ENCODE assay signal across 9 mouse cellular contexts in genomic region chr11:115975083-115975420, GRCm38 (mm10). TPM values are rescaled to one million over a fixed set of nuclear protein-coding genes. Genes with fewer than 3 reads are reported as not detected.
DNase-seq lines count a peak whose midpoint lies in the region; ATAC-seq and TF ChIP-seq lines count a peak whose summit lies in the region.
"Had no signal": no experiment of that assay in that cellular context is flagged by ENCODE, and none has a peak within 500 bp of the region (broad histone marks: within the 10 kb centered on the region; RNA-seq: fewer than 3 reads in every experiment).

No protein-coding gene starts in this region.

- WGBS in kidney, postnatal 0 days = 2% methylated on average over 18 of the region's 18 CpGs
- WGBS in embryonic facial prominence, embryonic 13.5 days = 3% methylated on average over 18 of the region's 18 CpGs
- 4% methylated on average over 18 of the region's 18 CpGs for WGBS in intestine, embryonic 14.5 days

- H3K27me3 ChIP-seq in kidney, postnatal 0 days (ENCODE audit: insufficient read depth, low read length) = 0 out of 2 replicates have a peak, but pooled peaks cover 3% of the 10 kb centered on the region
- H3K27me3 ChIP-seq in embryonic facial prominence, embryonic 13.5 days = peaks cover 50% of the 10 kb centered on the region
- peaks cover 21% of the 10 kb centered on the region for H3K27me3 ChIP-seq in intestine, embryonic 14.5 days (replicated peaks; ENCODE audit: control insufficient read depth, insufficient read depth, low read length)
- H3K27me3 ChIP-seq: Patski had no signal

- no peaks in the 10 kb centered on the region for H3K36me3 ChIP-seq in kidney, postnatal 0 days (ENCODE audit: insufficient read depth, low read length)
- no peaks in the 10 kb centered on the region for H3K36me3 ChIP-seq in embryonic facial prominence, embryonic 13.5 days
- no peaks in the 10 kb centered on the region for H3K36me3 ChIP-seq in intestine, embryonic 14.5 days (ENCODE audit: control insufficient read depth, insufficient read depth, low read length)

- ATAC-seq in kidney, postnatal 0 days (replicated peaks; ENCODE audit: low FRiP score, low read depth) = 0 out of 2 replicates have a peak, but pooled peaks have one; percentile 2
- ATAC-seq in embryonic facial prominence, embryonic 13.5 days (ENCODE audit: insufficient number of reproducible peaks, insufficient read depth, low FRiP score, low TSS enrichment, low read depth) = peak; percentile 34; the same call in 1 of the 2 replicates
- no peak for ATAC-seq in intestine, embryonic 14.5 days (replicated peaks; ENCODE audit: low FRiP score, low TSS enrichment, low read depth)
- ATAC-seq: Patski had no signal

- no peak for TF ChIP-seq CTCF in kidney, postnatal 0 days (IDR thresholded peaks at IDR 0.05; ENCODE audit: low read depth)

- DNase-seq in kidney, postnatal 0 days (ENCODE audit: low spot score) = no peak
- no peak for DNase-seq in kidney, postnatal 10 days
- no peak for DNase-seq in intestine, embryonic 14.5 days (ENCODE audit: low spot score)
- peak; percentile 19 for DNase-seq in neural tube, embryonic 10.5 days (ENCODE audit: extremely low spot score, low spot score)
- DNase-seq in gastrocnemius, adult 8-10 months (ENCODE audit: low spot score in 2 of 2) = no peak
- DNase-seq in right cerebral cortex, postnatal 25 days = no peak
- DNase-seq in adrenal gland, postnatal 4 days (ENCODE audit: low spot score in 2 of 2) = no peak

- peak overlapping the region; percentile 71 for H3K4me2 ChIP-seq in kidney, postnatal 0 days (ENCODE audit: low read length)
- peak overlapping the region; percentile 74 for H3K4me2 ChIP-seq in embryonic facial prominence, embryonic 13.5 days
- peak overlapping the region; percentile 69 for H3K4me2 ChIP-seq in intestine, embryonic 14.5 days (ENCODE audit: low read length)

- H3K9ac ChIP-seq in kidney, postnatal 0 days (ENCODE audit: low read depth, low read length) = peak overlapping the region; percentile 52
- peak overlapping the region; percentile 69 for H3K9ac ChIP-seq in embryonic facial prominence, embryonic 13.5 days
- H3K9ac ChIP-seq in intestine, embryonic 14.5 days (ENCODE audit: low read length) = peak overlapping the region; percentile 38

- H3K27ac ChIP-seq in kidney, postnatal 0 days = peak overlapping the region; percentile 37; the same call in 1 of the 2 replicates
- peak overlapping the region; percentile 11; the same call in 1 of the 2 replicates for H3K27ac ChIP-seq in embryonic facial prominence, embryonic 13.5 days
- no peak overlapping the region for H3K27ac ChIP-seq in intestine, embryonic 14.5 days (ENCODE audit: low read depth)

- H3K4me1 ChIP-seq in kidney, postnatal 0 days (replicated peaks; ENCODE audit: insufficient read depth, low read length) = no peaks in the 10 kb centered on the region
- H3K4me1 ChIP-seq in embryonic facial prominence, embryonic 13.5 days = peaks cover 18% of the 10 kb centered on the region
- H3K4me1 ChIP-seq in intestine, embryonic 14.5 days (replicated peaks; ENCODE audit: control insufficient read depth, insufficient read depth, low read length) = peaks cover 6% of the 10 kb centered on the region; the same call in 1 of the 2 replicates

- peak overlapping the region; percentile 42 for H3K4me3 ChIP-seq in kidney, postnatal 0 days (replicated peaks; ENCODE audit: low read depth, low read length)
- H3K4me3 ChIP-seq in embryonic facial prominence, embryonic 13.5 days = peak overlapping the region; percentile 50
- peak overlapping the region; percentile 40 for H3K4me3 ChIP-seq in intestine, embryonic 14.5 days (ENCODE audit: low read depth, low read length)

- H3K9me3 ChIP-seq in kidney, postnatal 0 days (replicated peaks; ENCODE audit: low read length) = no peaks in the 10 kb centered on the region
- H3K9me3 ChIP-seq in embryonic facial prominence, embryonic 13.5 days = no peaks in the 10 kb centered on the region
- no peaks in the 10 kb centered on the region for H3K9me3 ChIP-seq in intestine, embryonic 14.5 days (ENCODE audit: control insufficient read depth, low read length)

RNA-seq across cellular contexts. Expression of gene Itgb4, which starts 0.5 kb away (rescaled TPM):
- polyA plus RNA-seq in kidney, postnatal 0 days (2015; fragmentation: Nextera tagmentation; extraction: Ambion mirVana) = 2.9 and 3.1 TPM in 2 replicates
- polyA plus RNA-seq in embryonic facial prominence, embryonic 13.5 days (2015; fragmentation: Nextera tagmentation; extraction: Ambion mirVana) = 11.2 and 11.6 TPM in 2 replicates
- polyA plus RNA-seq in intestine, embryonic 14.5 days (2014; fragmentation: Nextera tagmentation; extraction: Ambion mirVana) = 4.8 and 5.5 TPM in 2 replicates
- total RNA-seq in gastrocnemius, adult 8-10 months (2022) = 1 to 10 TPM; 1.5 to 4.4 (median 3.1) TPM
- 1 to 10 TPM; 5.0 to 8.7 TPM for total RNA-seq in adrenal gland, postnatal 4 days (2021)

RNA-seq across cellular contexts. Expression of gene Galk1, which starts 37.5 kb away (rescaled TPM):
- 149 and 156 TPM in 2 replicates for polyA plus RNA-seq in kidney, postnatal 0 days (2015; fragmentation: Nextera tagmentation; extraction: Ambion mirVana)
- polyA plus RNA-seq in embryonic facial prominence, embryonic 13.5 days (2015; fragmentation: Nextera tagmentation; extraction: Ambion mirVana) = 169 and 189 TPM in 2 replicates
- polyA plus RNA-seq in intestine, embryonic 14.5 days (2014; fragmentation: Nextera tagmentation; extraction: Ambion mirVana) = 235 and 236 TPM in 2 replicates
- total RNA-seq in gastrocnemius, adult 8-10 months (2022) = 1 to 10 TPM; 1.6 to 3.1 (median 2.7) TPM
- 10 to 100 TPM; 70.2 to 88.6 TPM for total RNA-seq in adrenal gland, postnatal 4 days (2021)

RNA-seq across cellular contexts. Expression of gene Recql5, which starts 41.8 kb away (rescaled TPM):
- polyA plus RNA-seq in kidney, postnatal 0 days (2015; fragmentation: Nextera tagmentation; extraction: Ambion mirVana) = 11.1 and 11.7 TPM in 2 replicates
- polyA plus RNA-seq in embryonic facial prominence, embryonic 13.5 days (2015; fragmentation: Nextera tagmentation; extraction: Ambion mirVana) = 22.9 and 24.9 TPM in 2 replicates
- polyA plus RNA-seq in intestine, embryonic 14.5 days (2014; fragmentation: Nextera tagmentation; extraction: Ambion mirVana) = 18.5 and 20.7 TPM in 2 replicates
- 1 to 10 TPM; 5.0 to 9.5 (median 6.5) TPM for total RNA-seq in gastrocnemius, adult 8-10 months (2022)
- total RNA-seq in adrenal gland, postnatal 4 days (2021) = 10 to 100 TPM; 28.6 to 28.8 TPM

RNA-seq across cellular contexts. Expression of gene Sap30bp, which starts 42.0 kb away (rescaled TPM):
- polyA plus RNA-seq in kidney, postnatal 0 days (2015; fragmentation: Nextera tagmentation; extraction: Ambion mirVana) = 37.2 and 40.1 TPM in 2 replicates
- polyA plus RNA-seq in embryonic facial prominence, embryonic 13.5 days (2015; fragmentation: Nextera tagmentation; extraction: Ambion mirVana) = 47.0 and 53.9 TPM in 2 replicates
- 37.3 and 38.6 TPM in 2 replicates for polyA plus RNA-seq in intestine, embryonic 14.5 days (2014; fragmentation: Nextera tagmentation; extraction: Ambion mirVana)
- total RNA-seq in gastrocnemius, adult 8-10 months (2022) = 10 to 100 TPM in 2 of 4 experiments, 1 to 10 TPM in 2; 7.7 to 15.7 (median 9.7) TPM
- 10 to 100 TPM; 44.9 to 51.5 TPM for total RNA-seq in adrenal gland, postnatal 4 days (2021)

RNA-seq across cellular contexts. Expression of gene H3f3b, which starts 52.7 kb away (rescaled TPM):
- 1,980 and 2,021 TPM in 2 replicates for polyA plus RNA-seq in kidney, postnatal 0 days (2015; fragmentation: Nextera tagmentation; extraction: Ambion mirVana)
- polyA plus RNA-seq in embryonic facial prominence, embryonic 13.5 days (2015; fragmentation: Nextera tagmentation; extraction: Ambion mirVana) = 2,264 and 2,363 TPM in 2 replicates
- 1,654 and 1,734 TPM in 2 replicates for polyA plus RNA-seq in intestine, embryonic 14.5 days (2014; fragmentation: Nextera tagmentation; extraction: Ambion mirVana)
- 10 to 100 TPM; 45.7 to 88.7 (median 59.5) TPM for total RNA-seq in gastrocnemius, adult 8-10 months (2022)
- total RNA-seq in adrenal gland, postnatal 4 days (2021) = 100 to 1,000 TPM; 751 to 846 TPM
